ENCODE assay signal across 12 mouse cellular contexts in the genomic region with DNA sequence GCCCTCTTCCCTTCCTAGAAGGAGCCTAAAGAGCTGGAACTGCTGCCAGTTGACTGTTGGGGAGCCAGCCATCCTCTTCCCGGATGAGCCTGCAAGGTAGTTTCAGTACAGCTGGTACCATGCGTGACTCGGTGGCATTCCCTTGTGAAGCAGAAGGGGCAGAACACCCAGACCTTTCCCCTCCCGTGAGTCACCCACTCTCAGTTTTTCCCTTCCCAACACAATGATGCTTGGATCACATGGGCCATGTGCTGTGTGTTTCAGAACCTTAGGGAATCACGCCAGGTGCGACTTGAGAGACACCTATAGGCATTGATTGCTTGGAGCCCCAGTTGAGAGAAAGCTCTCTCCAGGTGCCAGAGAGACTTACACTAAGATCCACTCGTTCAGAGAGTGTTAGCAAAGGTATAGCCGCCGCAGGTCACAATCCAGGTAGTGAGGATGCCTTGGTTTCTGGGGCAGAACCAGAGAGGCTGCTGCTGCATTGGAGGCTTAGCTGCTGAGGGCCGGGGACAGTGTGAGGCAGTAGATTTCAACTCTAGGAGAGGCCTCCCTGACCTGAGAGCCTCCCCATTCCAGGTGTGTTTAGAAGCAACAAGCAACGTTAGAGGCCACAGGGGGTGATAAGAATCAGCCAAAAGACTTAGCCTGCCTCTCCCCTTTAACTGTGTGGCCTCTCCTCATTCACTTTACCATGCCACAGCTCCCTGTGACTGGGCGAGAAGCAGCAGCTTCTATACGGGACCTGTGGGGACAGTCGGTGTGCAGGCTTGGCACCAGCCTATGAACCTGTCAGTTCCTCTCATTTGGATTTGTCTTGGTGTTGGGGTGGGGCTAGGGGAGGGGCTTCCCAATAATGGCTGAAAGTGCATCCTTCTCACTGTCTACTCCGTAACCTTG. TPM values are rescaled to one million over a fixed set of nuclear protein-coding genes. Genes with fewer than 3 reads are reported as not detected.
DNase-seq lines count a peak whose midpoint lies in the region; ATAC-seq and TF ChIP-seq lines count a peak whose summit lies in the region.
"Had no signal": no experiment of that assay in that cellular context is flagged by ENCODE, and none has a peak within 500 bp of the region (broad histone marks: within the 10 kb centered on the region; RNA-seq: fewer than 3 reads in every experiment).

No protein-coding gene starts in this region.

- H3K27ac ChIP-seq in gastrocnemius, adult 2 months: peak overlapping the region; percentile 100
- peak overlapping the region; percentile 68 for H3K27ac ChIP-seq in lung, embryonic 16.5 days (ENCODE audit: low read length)
- H3K27ac ChIP-seq in stomach, postnatal 0 days (replicated peaks): peak overlapping the region; percentile 63
- H3K27ac ChIP-seq: forebrain, embryonic 13.5 days had no signal

- H3K9ac ChIP-seq in lung, embryonic 16.5 days (ENCODE audit: low read length): peak overlapping the region; percentile 14; the same call in 1 of the 2 replicates
- no peak overlapping the region for H3K9ac ChIP-seq in stomach, postnatal 0 days (ENCODE audit: low read length)
- H3K9ac ChIP-seq: forebrain, embryonic 13.5 days had no signal

- no peak overlapping the region for H3K4me2 ChIP-seq in lung, embryonic 16.5 days (ENCODE audit: low read depth, low read length)
- no peak overlapping the region for H3K4me2 ChIP-seq in stomach, postnatal 0 days (replicated peaks; ENCODE audit: low read depth)
- H3K4me2 ChIP-seq: forebrain, embryonic 13.5 days had no signal

- DNase-seq in gastrocnemius, adult 2 months: no peak
- no peak for DNase-seq in gastrocnemius, adult 18-20 months (ENCODE audit: low spot score)
- no peak for DNase-seq in lung, adult 2 months
- DNase-seq in induced T-regulatory cell, adult 2 months (ENCODE audit: low read depth): peak; percentile 19
- no peak for DNase-seq in stomach, postnatal 0 days (ENCODE audit: low spot score)
- DNase-seq in kidney, adult 18-20 months: no peak
- DNase-seq: gastrocnemius, postnatal 25 days; kidney, postnatal 4 days; right cerebral cortex, postnatal 25 days had no signal

- no peak overlapping the region for H3K4me3 ChIP-seq in gastrocnemius, adult 2 months
- no peak overlapping the region for H3K4me3 ChIP-seq in lung, embryonic 16.5 days (ENCODE audit: low read length)
- no peak overlapping the region for H3K4me3 ChIP-seq in lung, adult 2 months (replicated peaks; ENCODE audit: extremely low read depth, low read depth, low read length)
- no peak overlapping the region for H3K4me3 ChIP-seq in stomach, postnatal 0 days (ENCODE audit: low read depth, low read length)
- H3K4me3 ChIP-seq: forebrain, embryonic 13.5 days had no signal

- H3K36me3 ChIP-seq in lung, embryonic 16.5 days (ENCODE audit: control insufficient read depth, insufficient read depth, low read length): peaks cover 5% of the 10 kb centered on the region
- H3K36me3 ChIP-seq in stomach, postnatal 0 days (ENCODE audit: control insufficient read depth, insufficient read depth, low read length): peaks cover 3% of the 10 kb centered on the region; the same call in 1 of the 2 replicates

- TF ChIP-seq EP300 in stomach, postnatal 0 days (optimal IDR thresholded peaks at IDR 0.05): no peak

- WGBS in lung, embryonic 16.5 days: 75% methylated on average over 15 of the region's 15 CpGs
- 81% methylated on average over 15 of the region's 15 CpGs for WGBS in lung, adult 2 months
- 76% methylated on average over 15 of the region's 15 CpGs for WGBS in stomach, postnatal 0 days

- intact Hi-C loops in gastrocnemius, adult 2 months (cut with DNase I): no loop called here

- no peaks in the 10 kb centered on the region for H3K9me3 ChIP-seq in lung, embryonic 16.5 days (ENCODE audit: control insufficient read depth, low read length)
- H3K9me3 ChIP-seq in stomach, postnatal 0 days (ENCODE audit: control insufficient read depth, low read length): no peaks in the 10 kb centered on the region
- H3K9me3 ChIP-seq: forebrain, embryonic 13.5 days had no signal

- no peak for TF ChIP-seq POLR2A in lung, adult 2 months (IDR thresholded peaks at IDR 0.05; ENCODE audit: borderline replicate concordance, extremely low read depth, low read depth, low read length)

- no peak for ATAC-seq in lung, embryonic 16.5 days (ENCODE audit: low read depth)
- no peak for ATAC-seq in stomach, postnatal 0 days (ENCODE audit: low FRiP score, low TSS enrichment)
- ATAC-seq: forebrain, embryonic 13.5 days; midbrain, embryonic 16.5 days had no signal

- H3K4me1 ChIP-seq in lung, embryonic 16.5 days (replicated peaks; ENCODE audit: control insufficient read depth, insufficient read depth, low read length): peaks cover 55% of the 10 kb centered on the region
- peaks cover 8% of the 10 kb centered on the region; the same call in 1 of the 2 replicates for H3K4me1 ChIP-seq in lung, adult 2 months (ENCODE audit: control insufficient read depth, insufficient read depth, low read length)
- 0 out of 2 replicates have a peak, but pooled peaks cover 3% of the 10 kb centered on the region for H3K4me1 ChIP-seq in stomach, postnatal 0 days (replicated peaks; ENCODE audit: control insufficient read depth, insufficient read depth)

- TF ChIP-seq CTCF in gastrocnemius, adult 2 months (IDR thresholded peaks at IDR 0.05): no peak
- TF ChIP-seq CTCF in lung, adult 2 months (IDR thresholded peaks at IDR 0.05; ENCODE audit: insufficient read depth, low read length): no peak
- TF ChIP-seq CTCF in stomach, postnatal 0 days (IDR thresholded peaks at IDR 0.05; ENCODE audit: low read depth): no peak

- H3K27me3 ChIP-seq in lung, embryonic 16.5 days (ENCODE audit: control insufficient read depth, insufficient read depth, low read depth, low read length): no peaks in the 10 kb centered on the region
- no peaks in the 10 kb centered on the region for H3K27me3 ChIP-seq in stomach, postnatal 0 days (ENCODE audit: control insufficient read depth, insufficient read depth, low read length)
- H3K27me3 ChIP-seq: forebrain, embryonic 13.5 days had no signal

RNA-seq across cellular contexts. Expression of a gene that starts 50.9 kb away (rescaled TPM):
- total RNA-seq in gastrocnemius, adult 2 months (2021): 10 to 100 TPM; 40.3 to 60.3 TPM
- 10 to 100 TPM; 44.6 to 46.5 TPM for total RNA-seq in gastrocnemius, adult 18-20 months (2021)
- polyA plus RNA-seq in lung, embryonic 16.5 days (2015; fragmentation: Nextera tagmentation; extraction: Ambion mirVana): 84.3 and 94.6 TPM in 2 replicates
- polyA plus RNA-seq in lung, adult 2 months (2012; rRNA removed): 86.3 and 93.3 TPM in 2 replicates
- polyA plus RNA-seq in stomach, postnatal 0 days (2015; fragmentation: Nextera tagmentation; extraction: Ambion mirVana): 64.2 and 65.5 TPM in 2 replicates

RNA-seq across cellular contexts. Expression of a gene that starts 51.5 kb away (rescaled TPM):
- 10 to 100 TPM; 73.0 to 89.6 TPM for total RNA-seq in gastrocnemius, adult 2 months (2021)
- 100 to 1,000 TPM in 1 of 2 experiments, 10 to 100 TPM in 1; 66.1 to 117 TPM for total RNA-seq in gastrocnemius, adult 18-20 months (2021)
- polyA plus RNA-seq in lung, embryonic 16.5 days (2015; fragmentation: Nextera tagmentation; extraction: Ambion mirVana): 25.2 and 28.4 TPM in 2 replicates
- 233 and 359 TPM in 2 replicates for polyA plus RNA-seq in lung, adult 2 months (2012; rRNA removed)
- polyA plus RNA-seq in stomach, postnatal 0 days (2015; fragmentation: Nextera tagmentation; extraction: Ambion mirVana): 27.7 and 33.1 TPM in 2 replicates
